Comparison of ENCODE assay signal across 9 mouse cellular contexts in genomic region chr8:61486923-61487529, GRCm38 (mm10). TPM values are rescaled to one million over a fixed set of nuclear protein-coding genes. Genes with fewer than 3 reads are reported as not detected.
A peak's percentile ranks its signal among the peaks of the same experiment; 100 is the strongest.
DNase-seq lines count a peak whose midpoint lies in the region; ATAC-seq and TF ChIP-seq lines count a peak whose summit lies in the region.
"Had no signal": no experiment of that assay in that cellular context is flagged by ENCODE, and none has a peak within 500 bp of the region (broad histone marks: within the 10 kb centered on the region; RNA-seq: fewer than 3 reads in every experiment).

No protein-coding gene starts in this region.

- no peaks in the 10 kb centered on the region for H3K9me3 ChIP-seq in kidney, embryonic 16.5 days (ENCODE audit: low read length)
- no peaks in the 10 kb centered on the region for H3K9me3 ChIP-seq in limb, embryonic 10.5 days (replicated peaks)

- no peaks in the 10 kb centered on the region for H3K27me3 ChIP-seq in kidney, embryonic 16.5 days (ENCODE audit: insufficient read depth, low read length)
- no peaks in the 10 kb centered on the region for H3K27me3 ChIP-seq in kidney, adult 2 months (replicated peaks; ENCODE audit: control insufficient read depth, insufficient read depth, low read length)
- no peaks in the 10 kb centered on the region for H3K27me3 ChIP-seq in limb, embryonic 10.5 days (ENCODE audit: low read depth, poor library complexity, severe bottlenecking)
- H3K27me3 ChIP-seq in myocyte (ENCODE audit: control insufficient read depth, insufficient read depth, insufficient read length) = peaks cover 4% of the 10 kb centered on the region
- H3K27me3 ChIP-seq: Patski had no signal

- DNase-seq in kidney, adult 2 months = no peak
- no peak for DNase-seq in limb, embryonic 10.5 days (ENCODE audit: low spot score)
- no peak for DNase-seq in right cerebral cortex, postnatal 14 days
- DNase-seq in kidney, postnatal 14 days = no peak
- no peak for DNase-seq in gastrocnemius, adult 8-10 months (ENCODE audit: low spot score in 2 of 2)

- ATAC-seq in kidney, embryonic 16.5 days (ENCODE audit: low FRiP score, low TSS enrichment) = peak; percentile 1
- ATAC-seq in erythroblast, adult 5-6 weeks (replicated peaks; ENCODE audit: low FRiP score, poor library complexity, severe bottlenecking) = peak; percentile 8; the same call in 1 of the 2 replicates

- no peak overlapping the region for H3K9ac ChIP-seq in kidney, embryonic 16.5 days (replicated peaks; ENCODE audit: low read length)

- no peak overlapping the region for H3K4me2 ChIP-seq in kidney, embryonic 16.5 days (replicated peaks; ENCODE audit: low read depth, low read length)
- no peak overlapping the region for H3K4me2 ChIP-seq in myocyte (ENCODE audit: low read depth)

- H3K79me2 ChIP-seq in myocyte (ENCODE audit: control insufficient read depth, insufficient read depth) = no peaks in the 10 kb centered on the region

- H3K36me3 ChIP-seq in kidney, embryonic 16.5 days (ENCODE audit: insufficient read depth, low read length) = no peaks in the 10 kb centered on the region; the same call in 1 of the 2 replicates
- H3K36me3 ChIP-seq in kidney, adult 2 months (ENCODE audit: control insufficient read depth, insufficient read depth, low read length) = no peaks in the 10 kb centered on the region
- peaks cover 2% of the 10 kb centered on the region; the same call in 1 of the 2 replicates for H3K36me3 ChIP-seq in limb, embryonic 10.5 days
- peaks cover 3% of the 10 kb centered on the region for H3K36me3 ChIP-seq in myocyte (ENCODE audit: control insufficient read depth, insufficient read depth)

- TF ChIP-seq POLR2A in kidney, adult 2 months (IDR thresholded peaks at IDR 0.05; ENCODE audit: low read depth, low read length) = no peak
- no peak for TF ChIP-seq POLR2A in myocyte (IDR thresholded peaks at IDR 0.05; ENCODE audit: insufficient read length, low read depth)

- WGBS in kidney, embryonic 16.5 days = 96% methylated on average over 2 of the region's 2 CpGs
- 99% methylated on average over 2 of the region's 2 CpGs for WGBS in kidney, adult 2 months
- WGBS in limb, embryonic 10.5 days = 98% methylated on average over 2 of the region's 2 CpGs

- peaks cover 4% of the 10 kb centered on the region; the same call in 1 of the 2 replicates for H3K4me1 ChIP-seq in kidney, embryonic 16.5 days (ENCODE audit: insufficient read depth, low read length)
- no peaks in the 10 kb centered on the region; the same call in 1 of the 2 replicates for H3K4me1 ChIP-seq in kidney, adult 2 months (ENCODE audit: control insufficient read depth, insufficient read depth, low read length)
- H3K4me1 ChIP-seq in limb, embryonic 10.5 days = peaks cover 8% of the 10 kb centered on the region; the same call in 1 of the 2 replicates

- peak overlapping the region; percentile 11 for H3ac ChIP-seq in myocyte (ENCODE audit: control insufficient read depth, insufficient read length)

- no peak overlapping the region for H3K27ac ChIP-seq in kidney, embryonic 16.5 days (ENCODE audit: low read length)
- no peak overlapping the region for H3K27ac ChIP-seq in kidney, adult 2 months (ENCODE audit: insufficient read depth, low read depth, low read length)
- peak overlapping the region; percentile 94; the same call in 1 of the 2 replicates for H3K27ac ChIP-seq in limb, embryonic 10.5 days

- no peak overlapping the region for H3K4me3 ChIP-seq in kidney, embryonic 16.5 days (ENCODE audit: low read length)
- no peak overlapping the region for H3K4me3 ChIP-seq in kidney, adult 2 months (ENCODE audit: insufficient read depth, low read depth, low read length)
- H3K4me3 ChIP-seq in limb, embryonic 10.5 days = peak overlapping the region; percentile 81
- peak overlapping the region; percentile 72 for H3K4me3 ChIP-seq in myocyte

- no peak for TF ChIP-seq CTCF in kidney, adult 2 months (conservative IDR thresholded peaks at IDR 0.05; ENCODE audit: insufficient read depth, insufficient read length, low read depth, low read length)

TF ChIP-seq in myocyte, 11 proteins besides CTCF, POLR2A, EP300 and RAD21:
- TF ChIP-seq TCF3 (IDR thresholded peaks at IDR 0.05; ENCODE audit: insufficient read length, low read depth) = no peak
- no peak for TF ChIP-seq MYOG (IDR thresholded peaks at IDR 0.05; ENCODE audit: control insufficient read depth in 1 of 3, insufficient read depth in 1 of 3, insufficient read length in 2 of 3, low read depth in 2 of 3)
- no peak for TF ChIP-seq REST (IDR thresholded peaks at IDR 0.05; ENCODE audit: insufficient read depth, insufficient read length)
- no peak for TF ChIP-seq MAX (IDR thresholded peaks at IDR 0.05; ENCODE audit: low read depth)
- TF ChIP-seq MYOD1 (IDR thresholded peaks at IDR 0.05; ENCODE audit: control insufficient read depth in 1 of 3, insufficient read length in 2 of 3, low read depth in 2 of 3) = no peak
- no peak for TF ChIP-seq TCF12 (IDR thresholded peaks at IDR 0.05; ENCODE audit: insufficient read depth, poor library complexity, severe bottlenecking)
- no peak for TF ChIP-seq USF1 (IDR thresholded peaks at IDR 0.05; ENCODE audit: low read depth)
- no peak for TF ChIP-seq SRF (IDR thresholded peaks at IDR 0.05; ENCODE audit: control insufficient read depth, insufficient read length, low read depth)
- no peak for TF ChIP-seq E2F4 (IDR thresholded peaks at IDR 0.05; ENCODE audit: insufficient read depth)
- TF ChIP-seq CEBPB (IDR thresholded peaks at IDR 0.05; ENCODE audit: insufficient read depth, poor library complexity, severe bottlenecking) = no peak
- TF ChIP-seq POLR2AphosphoS2 (IDR thresholded peaks at IDR 0.05; ENCODE audit: insufficient read length, low read depth) = no peak

RNA-seq across cellular contexts. Expression of gene Cbr4, which starts 0.5 kb away (rescaled TPM):
- 32.5 and 34.1 TPM in 2 replicates for polyA plus RNA-seq in kidney, embryonic 16.5 days (2015; fragmentation: Nextera tagmentation; extraction: Ambion mirVana)
- 13.3 and 18.1 TPM in 2 replicates for polyA plus RNA-seq in kidney, adult 2 months (2012; rRNA removed)
- 4.8 and 9.0 TPM in 2 replicates for total RNA-seq in erythroblast, adult 5-6 weeks (2015; ENCODE audit: low replicate concordance)
- total RNA-seq in erythroblast, adult 5-6 weeks (2017; ENCODE audit: low replicate concordance) = 5.3 and 12.3 TPM in 2 replicates
- polyA plus RNA-seq in limb, embryonic 10.5 days (2016; fragmentation: Nextera tagmentation; extraction: Ambion mirVana) = 23.2 and 28.2 TPM in 2 replicates
- polyA plus RNA-seq in myocyte (2012; fragmentation: generic; extraction: Trizol) = 14.8 TPM
- 10 to 100 TPM; 29.5 to 38.0 (median 35.8) TPM for total RNA-seq in gastrocnemius, adult 8-10 months (2022)

Comparison
In these comparisons a context has a peak if more than half of its experiments do, and no peak if none do; other contexts are left out.
1. H3K4me3 ChIP-seq: peak in limb, embryonic 10.5 days (single experiment) and myocyte (single experiment); none in kidney, embryonic 16.5 days (single experiment) and kidney, adult 2 months (single experiment).